Mouse (Mus musculus) MEL (cell line): ENCODE results near the gene Pbxip1. TPM values are rescaled to one million over a fixed set of nuclear protein-coding genes. Genes with fewer than 3 reads are reported as not detected.
"Not testable (repeated sequence)": the region's sequence is repeated elsewhere in the genome, so short reads cannot be mapped to it uniquely, and the experiment has no call there.

ENCODE experiments used
- DNase-seq: peaks from one replicate; pipeline ENCODE4 v3.0.0; 2011; ENCODE audit warnings: low read depth, low spot score
- H3K27ac ChIP-seq: 2 replicates; pipeline ENCODE4 v1.5.1; 2012; ENCODE audit warnings: low read depth, mild to moderate bottlenecking, control low read depth, low read length, moderate library complexity; ENCODE audit not compliant: control insufficient read depth
- H3K27me3 ChIP-seq, 2 experiments: fragments of 150-350 bp in 1 of 2; sonication (generic) in 1 of 2; 2 replicates each; pipeline ENCODE4 v1.6.1; 2012; ENCODE audit warnings: low read length in 2 of 2, mild to moderate bottlenecking in 2 of 2, improper control_type of control experiment in 1 of 2, moderate library complexity in 1 of 2; ENCODE audit not compliant: insufficient read depth in 2 of 2, control insufficient read depth in 1 of 2
- H3K36me3 ChIP-seq, 2 experiments: 2 replicates each; pipeline ENCODE4 v1.6.1; 2012 to 2014; ENCODE audit warnings: low read length in 2 of 2, improper control_type of control experiment in 1 of 2, inconsistent platforms in 1 of 2, mild to moderate bottlenecking in 1 of 2; ENCODE audit not compliant: insufficient read depth in 2 of 2, control insufficient read depth in 1 of 2
- H3K4me1 ChIP-seq, 2 experiments: fragments of 150-350 bp in 1 of 2; sonication (generic) in 1 of 2; 2 replicates each; pipeline ENCODE4 v1.6.1; 2012; ENCODE audit warnings: low read length in 2 of 2, improper control_type of control experiment in 1 of 2, mild to moderate bottlenecking in 1 of 2; ENCODE audit not compliant: insufficient read depth in 2 of 2, control insufficient read depth in 1 of 2
- H3K4me3 ChIP-seq, 2 experiments: fragments of 150-350 bp in 1 of 2; sonication (generic) in 1 of 2; 2 replicates each; pipeline ENCODE4 v1.5.1; 2012; ENCODE audit warnings: low read depth in 2 of 2, low read length in 2 of 2, mild to moderate bottlenecking in 2 of 2, moderate library complexity in 2 of 2, control low read depth in 1 of 2, improper control_type of control experiment in 1 of 2; ENCODE audit not compliant: control insufficient read depth in 1 of 2, insufficient read depth in 1 of 2
- H3K79me2 ChIP-seq: 2 replicates; pipeline ENCODE4 v1.6.1; 2012; ENCODE audit warnings: mild to moderate bottlenecking, low read length, moderate library complexity; ENCODE audit not compliant: control insufficient read depth, poor library complexity, insufficient read depth
- H3K9ac ChIP-seq: 2 replicates; pipeline ENCODE4 v1.6.1; 2012; ENCODE audit warnings: low read depth, mild to moderate bottlenecking, control low read depth, low read length, moderate library complexity; ENCODE audit not compliant: control insufficient read depth, poor library complexity, severe bottlenecking
- H3K9me3 ChIP-seq: fragments of 150-350 bp; sonication (generic); replicated peaks from 2 replicates; pipeline ENCODE4 v1.6.1; 2012; ENCODE audit warnings: mild to moderate bottlenecking, low read length, improper control_type of control experiment, moderate library complexity; ENCODE audit not compliant: insufficient read depth
- BHLHE40 ChIP-seq: IDR thresholded peaks from 2 replicates; pipeline ENCODE4 v1.6.1; 2012; ENCODE audit warnings: low read depth, mild to moderate bottlenecking, inconsistent platforms, low read length, improper control_type of control experiment, borderline replicate concordance
- CHD2 ChIP-seq: IDR thresholded peaks from 2 replicates; pipeline ENCODE4 v1.6.1; 2011; ENCODE audit warnings: low read length, improper control_type of control experiment
- CTCF ChIP-seq, 3 experiments: IDR thresholded peaks in 2 of 3; conservative IDR thresholded peaks in 1 of 3; 2 replicates each; pipeline ENCODE4 v1.5.1; 2011 to 2012; ENCODE audit warnings: low read length in 3 of 3, low read depth in 2 of 3, mild to moderate bottlenecking in 2 of 3, improper control_type of control experiment in 1 of 3, inconsistent platforms in 1 of 3, mixed read lengths in 1 of 3, moderate library complexity in 1 of 3; ENCODE audit not compliant: control insufficient read depth in 1 of 3, insufficient read depth in 1 of 3, poor library complexity in 1 of 3, severe bottlenecking in 1 of 3
- E2F4 ChIP-seq: IDR thresholded peaks from 2 replicates; pipeline ENCODE4 v1.6.1; 2011; ENCODE audit warnings: low read depth, low read length, improper control_type of control experiment, borderline replicate concordance
- EP300 ChIP-seq, 2 experiments: IDR thresholded peaks; 2 replicates each; pipeline ENCODE4 v1.6.1; 2011; ENCODE audit warnings: improper control_type of control experiment in 2 of 2, low read length in 2 of 2, low read depth in 1 of 2, mild to moderate bottlenecking in 1 of 2
- GABPA ChIP-seq: IDR thresholded peaks from 2 replicates; pipeline ENCODE4 v1.6.1; 2012; ENCODE audit warnings: low read depth, mild to moderate bottlenecking, inconsistent platforms, low read length, improper control_type of control experiment, moderate library complexity
- GATA1 ChIP-seq: IDR thresholded peaks from 2 replicates; pipeline ENCODE4 v1.6.1; 2011; ENCODE audit warnings: low read depth, low read length, improper control_type of control experiment
- KAT2A ChIP-seq: conservative IDR thresholded peaks from 2 replicates; pipeline ENCODE4 v1.6.1; 2012; ENCODE audit warnings: low read depth, low read length, improper control_type of control experiment, inconsistent platforms
- MAZ ChIP-seq: IDR thresholded peaks from 2 replicates; pipeline ENCODE4 v1.6.1; 2012; ENCODE audit warnings: low read depth, mild to moderate bottlenecking, inconsistent platforms, low read length, improper control_type of control experiment
- MEF2A ChIP-seq: IDR thresholded peaks from 2 replicates; pipeline ENCODE4 v1.6.1; 2014; ENCODE audit warnings: low read depth, mild to moderate bottlenecking, inconsistent platforms, low read length, improper control_type of control experiment; ENCODE audit not compliant: poor library complexity, insufficient replicate concordance, severe bottlenecking; ENCODE audit errors: extremely low read depth
- MYB ChIP-seq: IDR thresholded peaks from 2 replicates; pipeline ENCODE4 v1.6.1; 2011; ENCODE audit warnings: mild to moderate bottlenecking, low read depth, low read length, improper control_type of control experiment
- POLR2AphosphoS5 ChIP-seq: IDR thresholded peaks from 2 replicates; pipeline ENCODE4 v1.6.1; 2012; ENCODE audit warnings: low read depth, borderline replicate concordance, mild to moderate bottlenecking, inconsistent platforms, low read length, moderate library complexity, mixed read lengths
- RAD21 ChIP-seq: IDR thresholded peaks from 2 replicates; pipeline ENCODE4 v1.6.1; 2011; ENCODE audit warnings: mild to moderate bottlenecking, low read depth, low read length, improper control_type of control experiment
- SIN3A ChIP-seq: IDR thresholded peaks from 2 replicates; pipeline ENCODE4 v1.6.1; 2012; ENCODE audit warnings: low read length, improper control_type of control experiment, inconsistent platforms
- SMC3 ChIP-seq: IDR thresholded peaks from 2 replicates; pipeline ENCODE4 v1.6.1; 2011; ENCODE audit warnings: low read depth, low read length, improper control_type of control experiment
- TAL1 ChIP-seq: IDR thresholded peaks from 2 replicates; pipeline ENCODE4 v1.6.1; 2012; ENCODE audit warnings: mild to moderate bottlenecking, inconsistent platforms, low read length, moderate library complexity, mixed read lengths
- TBP ChIP-seq: IDR thresholded peaks from 2 replicates; pipeline ENCODE4 v1.8.0; 2011; ENCODE audit warnings: low read depth, low read length, improper control_type of control experiment
- UBTF ChIP-seq: IDR thresholded peaks from 2 replicates; pipeline ENCODE4 v1.6.1; 2012; ENCODE audit warnings: low read depth, mild to moderate bottlenecking, inconsistent platforms, low read length, improper control_type of control experiment, moderate library complexity, borderline replicate concordance; ENCODE audit not compliant: insufficient read depth
- ZMIZ1 ChIP-seq: IDR thresholded peaks from 2 replicates; pipeline ENCODE4 v1.6.1; 2012; ENCODE audit warnings: low read depth, mild to moderate bottlenecking, inconsistent platforms, low read length, improper control_type of control experiment, moderate library complexity
- polyA plus RNA-seq, 2 experiments: library from polyadenylated mRNA; stranded (reverse) in 1 of 2; unstranded in 1 of 2; fragments of >175 nt in 1 of 2; fragments of >200 nt in 1 of 2; gene quantifications; 2 replicates each; pipeline versions ENCODE4 v1.2.1 to v1.2.4; 2012; ENCODE audit warnings: low replicate concordance in 2 of 2, low read depth in 1 of 2; ENCODE audit not compliant: insufficient read length in 2 of 2, insufficient read depth in 1 of 2, missing spikeins in 1 of 2
- total RNA-seq: library from RNA; depleted of rRNA; stranded (reverse); fragments of 300-350 nt; gene quantifications from 2 replicates; pipeline ENCODE4 v1.2.3, GENCODE M21; 2012

The Pbxip1 gene
- total and polyA plus RNA-seq, 3 experiments = 4.8 to 10.7 TPM; not detected in 1

- no peak for TF ChIP-seq KAT2A
- TF ChIP-seq MAZ = no peak
- no peak for TF ChIP-seq RAD21
- TF ChIP-seq TAL1 = peak; percentile 50
- no peak for TF ChIP-seq SMC3
- no peak for TF ChIP-seq BHLHE40
- TF ChIP-seq UBTF = no peak
- no peak for TF ChIP-seq E2F4
- TF ChIP-seq SIN3A = no peak
- TF ChIP-seq CTCF (IDR thresholded peaks at IDR 0.05 in 2 of 3, conservative IDR thresholded peaks at IDR 0.05 in 1 of 3; ENCODE audit: control insufficient read depth in 1 of 3, insufficient read depth in 1 of 3, low read depth in 2 of 3, low read length in 3 of 3, poor library complexity in 1 of 3, severe bottlenecking in 1 of 3) = no peak
- no peak for TF ChIP-seq GABPA
- no peak for TF ChIP-seq MEF2A
- TF ChIP-seq POLR2AphosphoS5 = no peak
- TF ChIP-seq ZMIZ1 = no peak
- TF ChIP-seq MYB = no peak
- TF ChIP-seq GATA1 = 0 out of 2 replicates have a peak, but pooled peaks have one; percentile 9
- no peak for TF ChIP-seq TBP
- TF ChIP-seq CHD2 = no peak
- TF ChIP-seq EP300 (IDR thresholded peaks at IDR 0.05; ENCODE audit: low read depth in 1 of 2, low read length in 2 of 2) = 0 out of 4 replicates have a peak, but pooled peaks of 1 of the 2 experiments have one; percentile 7
- no peak overlapping the region for H3K9ac ChIP-seq
- H3K9me3 ChIP-seq = no peaks in the 10 kb centered on the region
- H3K27ac ChIP-seq = no peak overlapping the region
- peaks cover 9 to 36% of the 10 kb centered on the region in 2 experiments for H3K36me3 ChIP-seq
- no peaks in the 10 kb centered on the region for H3K27me3 ChIP-seq
- DNase-seq = peak; percentile 31
- H3K79me2 ChIP-seq = peaks cover 9% of the 10 kb centered on the region
- peaks cover 19 to 37% of the 10 kb centered on the region in 2 experiments for H3K4me1 ChIP-seq
- H3K4me3 ChIP-seq = no peak overlapping the region
Measured at GRCm38 (mm10) chr3:89425876-89426275, 10.6 kb upstream of the Pbxip1 start.

- DNase-seq, H3K4me3 ChIP-seq, H3K27ac ChIP-seq, H3K9me3 ChIP-seq, H3K9ac ChIP-seq, H3K27me3 ChIP-seq: not testable (repeated sequence)
- Histone ChIP-seq H3K36me3 (peaks cover 6 to 20% of the 10 kb centered on the region in 2 experiments), H3K4me1 (peaks cover 13 to 16% of the 10 kb centered on the region in 2 experiments), H3K79me2 (peaks cover 14% of the 10 kb centered on the region)
Measured at GRCm38 (mm10) chr3:89429021-89429420, 7.5 kb upstream of the Pbxip1 start.
